Mouse (Mus musculus): ENCODE results near the gene Lpar1. TPM values are rescaled to one million over a fixed set of nuclear protein-coding genes. Genes with fewer than 3 reads are reported as not detected.

The Lpar1 gene
- total RNA-seq, 2 experiments from 2014 or later = 19.2 to 21.0 TPM

DNA sequence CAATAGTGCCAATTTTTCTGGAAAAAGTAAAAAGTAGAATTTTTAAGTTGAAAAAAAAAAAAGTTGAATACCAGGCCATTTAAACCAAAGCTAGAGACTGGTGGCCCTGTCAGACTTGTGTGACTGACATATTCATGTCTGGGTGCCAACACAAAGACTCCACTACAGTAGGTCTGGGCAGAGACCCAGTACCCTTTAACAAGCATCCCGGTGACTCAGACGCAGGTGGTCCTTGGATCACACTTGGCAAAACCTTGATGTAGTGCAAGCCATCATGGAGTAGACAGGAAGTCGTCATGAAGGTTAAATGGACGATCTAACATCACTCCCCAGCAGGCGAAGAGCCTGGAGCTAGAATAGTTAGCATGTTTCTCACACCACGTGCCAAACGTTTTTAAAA lies 84.7 kb downstream of the Lpar1 start:
- DNase-seq (ENCODE audit: low spot score in 2 of 2) = no peak
- intact Hi-C loops (cut with DNase I) = no loop called here

DNA sequence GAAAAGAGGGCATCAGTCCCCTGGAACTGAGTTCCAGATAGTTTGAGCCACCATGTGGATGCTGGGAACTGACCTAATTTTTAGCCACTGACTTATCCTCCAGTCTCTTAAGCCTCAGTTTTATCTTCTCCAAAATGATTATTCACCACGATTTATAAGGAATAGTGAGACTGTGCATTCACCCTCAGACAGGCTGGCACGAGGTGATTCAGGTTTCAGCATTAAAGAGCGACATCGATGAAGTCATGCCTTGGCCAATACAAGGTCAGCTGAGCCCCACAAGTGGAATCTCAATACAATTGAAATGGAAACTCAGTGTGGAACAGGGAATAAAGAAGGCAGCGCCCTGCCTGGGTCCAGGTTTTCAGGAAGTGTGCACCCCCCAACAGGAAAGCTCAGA lies 88.1 kb downstream of the Lpar1 start:
- DNase-seq (ENCODE audit: low spot score in 2 of 2) = no peak
- intact Hi-C loops (cut with DNase I) = no loop called here

DNA sequence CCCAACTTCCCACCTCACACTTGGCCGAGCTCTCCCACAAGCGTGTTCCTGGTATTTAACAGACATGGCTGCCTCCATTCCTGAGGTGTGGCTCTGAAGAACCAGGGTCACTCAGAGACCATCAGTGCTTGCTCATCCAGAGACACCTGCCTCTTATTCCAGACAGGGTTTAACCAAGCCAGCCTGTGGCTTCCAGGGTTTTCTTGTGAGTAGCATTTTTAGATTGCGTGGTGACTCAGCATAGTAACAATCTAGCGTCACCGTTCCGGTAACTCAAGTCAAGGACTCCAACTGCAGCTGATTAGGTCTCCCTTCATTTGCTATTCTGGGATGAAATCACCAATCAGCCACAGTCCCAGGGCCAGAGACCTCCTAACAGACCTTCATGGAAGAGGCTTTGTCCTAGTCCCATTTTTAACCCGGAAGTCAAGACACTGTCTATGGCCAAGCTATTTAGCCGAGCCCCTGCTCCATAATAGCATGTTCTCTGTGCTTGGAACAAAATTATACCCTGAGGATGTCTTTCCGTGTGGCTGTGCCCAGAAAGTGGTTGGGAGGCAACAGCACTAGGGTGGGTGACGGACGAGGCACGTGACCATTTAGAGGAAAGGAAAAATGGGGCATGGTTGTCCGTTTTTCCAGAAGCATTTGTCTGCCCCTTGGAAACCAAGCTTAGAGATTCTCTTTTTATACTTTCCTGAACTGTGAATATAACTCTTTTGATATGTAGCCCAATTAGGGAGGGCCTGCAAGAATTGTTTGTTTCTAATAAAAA lies 89.1 kb downstream of the Lpar1 start:
- peak in 1 of 2 experiments; percentile 67 for DNase-seq (ENCODE audit: low spot score in 2 of 2)

DNA sequence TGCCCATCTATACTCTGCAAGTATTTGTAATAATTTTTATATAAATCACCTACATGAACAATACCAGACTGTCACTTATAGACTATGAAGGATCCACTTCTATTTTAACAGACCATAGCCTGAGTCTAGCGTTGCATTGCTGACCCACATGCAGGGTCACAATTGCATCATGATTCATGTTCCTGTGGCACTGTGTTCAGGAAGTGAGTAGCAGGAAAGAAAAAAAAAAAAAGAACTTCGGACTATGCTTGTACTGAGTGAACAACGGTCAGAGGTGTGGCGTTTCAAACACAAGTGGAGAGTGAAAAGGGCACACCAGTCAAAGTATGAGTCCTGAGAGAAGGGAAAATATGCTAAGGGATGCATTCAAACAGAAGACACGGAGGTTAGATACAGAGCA lies 90.7 kb downstream of the Lpar1 start:
- intact Hi-C loops (cut with DNase I) = no loop called here
- no peak for DNase-seq (ENCODE audit: low spot score in 2 of 2)

More for the DNA sequence above, 89.1 kb downstream of the Lpar1 start:
- intact Hi-C loops (cut with DNase I) = no loop called here

DNA sequence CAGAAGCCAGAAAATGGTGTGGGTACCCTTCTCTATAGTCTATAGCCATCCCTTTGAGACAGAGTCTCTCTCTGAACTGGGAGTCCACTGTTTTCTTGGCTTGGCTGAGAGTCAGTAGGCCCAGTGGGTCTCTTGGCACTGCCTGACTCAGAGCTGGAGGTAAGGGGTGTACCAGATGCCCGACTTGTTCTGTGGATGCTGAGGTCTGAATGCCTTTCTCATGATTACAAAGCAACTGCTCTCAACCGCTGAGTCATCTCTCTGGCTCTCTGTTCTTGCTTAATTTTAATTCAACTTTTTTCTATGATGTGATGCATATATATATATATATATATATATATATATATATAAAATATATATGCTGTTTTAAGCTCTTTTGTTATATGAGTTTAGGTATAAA lies 91.1 kb downstream of the Lpar1 start:
- intact Hi-C loops (cut with DNase I) = no loop called here
- peak in 1 of 2 experiments; percentile 70 for DNase-seq (ENCODE audit: low spot score in 2 of 2)

DNA sequence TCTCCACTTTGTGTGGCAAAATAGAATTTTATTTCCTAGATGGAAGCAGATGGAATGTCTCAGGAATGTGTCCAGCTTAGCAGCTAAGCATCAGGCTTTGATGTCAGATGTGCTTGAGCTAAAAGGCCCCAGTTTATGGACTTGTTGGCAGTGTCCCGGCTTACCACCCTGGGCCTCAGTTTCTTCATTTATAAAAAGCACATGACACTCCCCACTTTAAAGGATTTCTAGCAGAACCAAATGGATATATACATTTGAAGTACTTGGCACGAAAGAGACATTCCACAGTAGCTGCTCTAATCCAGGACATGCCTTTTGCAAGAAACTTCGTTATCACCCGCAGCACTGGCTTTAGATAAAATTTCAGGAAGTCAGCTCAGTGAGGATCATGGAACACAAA lies 100.4 kb downstream of the Lpar1 start:
- intact Hi-C loops (cut with DNase I) = no loop called here
- no peak for DNase-seq (ENCODE audit: low spot score in 2 of 2)

DNA sequence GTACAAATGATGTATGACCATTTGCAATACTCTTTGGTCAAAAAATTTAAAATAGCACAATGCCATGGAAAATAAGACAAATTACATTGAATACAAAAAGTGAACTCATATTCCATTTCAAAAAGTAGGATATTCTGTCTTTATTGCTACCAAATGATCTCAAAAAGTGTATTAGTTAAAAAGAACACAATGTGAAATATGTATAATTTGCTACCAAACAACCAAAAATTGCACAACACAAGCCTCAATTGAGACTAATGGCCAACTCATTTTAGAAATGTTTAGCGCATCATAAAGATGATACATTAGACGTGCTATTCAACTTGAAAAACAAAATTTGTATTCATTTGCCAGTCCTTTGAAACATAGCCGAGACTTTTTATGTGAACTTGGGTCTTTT lies 104.9 kb downstream of the Lpar1 start:
- intact Hi-C loops (cut with DNase I) = no loop called here
- DNase-seq (ENCODE audit: low spot score in 2 of 2) = no peak

DNA sequence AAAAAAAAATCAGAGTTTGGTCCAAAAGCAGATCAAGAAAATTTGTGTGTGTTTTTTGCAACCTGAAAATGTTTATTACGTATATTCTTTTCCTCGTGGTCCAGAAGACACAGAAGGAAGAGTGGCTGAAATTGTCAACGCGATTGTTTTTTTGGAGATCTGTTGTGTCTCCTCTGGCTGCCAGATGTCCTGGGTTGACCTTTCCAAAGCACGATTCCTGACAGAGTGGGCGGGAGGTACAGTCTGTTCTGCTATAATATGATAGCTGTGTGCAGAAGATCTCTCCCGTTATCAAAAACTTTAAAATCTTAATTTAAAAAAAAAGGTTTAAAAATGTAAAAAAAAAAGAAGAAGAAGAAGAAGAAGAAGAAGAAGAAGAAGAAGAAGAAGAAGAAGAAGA lies 105.9 kb downstream of the Lpar1 start:
- intact Hi-C loops (cut with DNase I) = no loop called here
- peak in 1 of 2 experiments; percentile 56 for DNase-seq (ENCODE audit: low spot score in 2 of 2)

DNA sequence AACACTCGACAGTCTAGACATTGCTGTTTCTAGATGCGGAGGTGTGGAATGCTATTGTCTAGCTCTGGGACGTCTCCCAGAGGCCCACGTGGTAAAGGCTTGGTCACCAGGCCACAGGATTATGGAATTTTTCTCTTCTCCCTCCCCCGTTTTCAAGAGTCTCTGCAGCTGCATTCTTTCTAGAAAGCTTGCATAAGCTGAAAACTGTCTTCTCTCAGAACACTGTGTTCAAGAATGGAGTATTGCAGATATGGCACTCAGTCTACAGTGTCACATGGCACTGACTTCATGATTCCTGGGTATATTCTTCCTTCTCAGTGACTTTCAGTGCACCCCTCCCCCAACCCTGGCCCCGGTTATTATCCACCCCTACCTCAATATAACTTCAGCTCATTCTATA lies 107.9 kb downstream of the Lpar1 start:
- no peak for DNase-seq (ENCODE audit: low spot score in 2 of 2)
- intact Hi-C loops (cut with DNase I) = no loop called here

DNA sequence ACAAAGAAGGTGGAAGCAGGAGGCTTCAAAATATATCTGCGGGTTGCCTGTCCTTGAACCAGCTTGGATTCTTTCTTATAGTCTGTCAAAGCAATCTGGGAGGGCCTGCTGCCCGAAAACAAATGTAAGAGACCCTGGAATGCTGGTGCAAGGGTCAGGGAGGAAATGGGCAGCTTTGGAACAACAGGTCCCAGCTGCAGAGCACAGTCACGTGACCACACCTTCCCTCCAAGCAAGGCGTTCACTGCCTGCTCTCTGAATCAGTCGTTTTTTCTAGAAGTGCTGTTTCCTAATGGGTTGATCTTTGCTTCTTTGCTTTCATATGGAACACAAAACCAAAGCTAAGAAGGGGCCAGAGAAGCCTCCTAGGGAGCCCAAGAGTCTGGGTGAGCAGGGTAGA lies 111.4 kb downstream of the Lpar1 start:
- intact Hi-C loops (cut with DNase I) = no loop called here
- DNase-seq (ENCODE audit: low spot score in 2 of 2) = no peak

DNA sequence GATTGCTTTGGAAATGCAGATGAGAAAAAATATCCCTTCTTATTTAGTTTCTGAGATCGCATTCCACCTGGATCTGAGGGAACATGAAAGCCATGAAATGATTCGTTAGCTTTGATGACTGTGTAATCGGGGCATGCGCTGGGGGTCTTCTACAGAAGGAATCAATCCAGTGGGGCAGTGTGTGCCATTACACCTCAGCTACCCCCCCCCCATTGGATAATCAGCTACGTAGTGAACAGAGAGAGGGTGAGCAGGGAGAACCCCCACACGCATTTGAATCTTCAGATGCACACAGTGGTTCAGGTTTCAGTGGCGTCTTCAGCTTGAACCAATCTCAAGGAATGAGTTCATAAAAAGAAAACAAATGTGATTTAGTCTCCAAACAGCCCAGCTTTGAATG lies 115.0 kb downstream of the Lpar1 start:
- intact Hi-C loops (cut with DNase I) = no loop called here
- no peak for DNase-seq (ENCODE audit: low spot score in 2 of 2)

DNA sequence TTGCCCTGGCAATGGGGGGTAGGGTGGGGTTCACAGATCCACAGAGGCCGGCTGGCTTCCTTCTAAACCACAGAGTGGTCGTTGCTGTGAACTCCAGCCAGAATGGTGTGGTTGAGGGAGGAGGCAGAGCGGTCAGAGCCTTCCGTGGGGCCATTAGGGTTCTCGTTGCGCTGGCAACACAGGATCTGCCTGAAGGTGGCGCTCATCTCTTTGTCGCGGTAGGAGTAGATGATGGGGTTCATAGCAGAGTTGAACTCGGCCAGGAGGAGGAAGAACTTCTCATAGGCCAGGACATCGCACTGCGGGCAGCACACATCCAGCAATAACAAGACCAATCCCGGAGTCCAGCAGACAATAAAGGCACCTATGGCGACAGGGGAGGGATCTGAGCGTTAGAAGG lies 116.4 kb downstream of the Lpar1 start:
- intact Hi-C loops (cut with DNase I) = no loop called here
- DNase-seq (ENCODE audit: low spot score in 2 of 2) = no peak

DNA sequence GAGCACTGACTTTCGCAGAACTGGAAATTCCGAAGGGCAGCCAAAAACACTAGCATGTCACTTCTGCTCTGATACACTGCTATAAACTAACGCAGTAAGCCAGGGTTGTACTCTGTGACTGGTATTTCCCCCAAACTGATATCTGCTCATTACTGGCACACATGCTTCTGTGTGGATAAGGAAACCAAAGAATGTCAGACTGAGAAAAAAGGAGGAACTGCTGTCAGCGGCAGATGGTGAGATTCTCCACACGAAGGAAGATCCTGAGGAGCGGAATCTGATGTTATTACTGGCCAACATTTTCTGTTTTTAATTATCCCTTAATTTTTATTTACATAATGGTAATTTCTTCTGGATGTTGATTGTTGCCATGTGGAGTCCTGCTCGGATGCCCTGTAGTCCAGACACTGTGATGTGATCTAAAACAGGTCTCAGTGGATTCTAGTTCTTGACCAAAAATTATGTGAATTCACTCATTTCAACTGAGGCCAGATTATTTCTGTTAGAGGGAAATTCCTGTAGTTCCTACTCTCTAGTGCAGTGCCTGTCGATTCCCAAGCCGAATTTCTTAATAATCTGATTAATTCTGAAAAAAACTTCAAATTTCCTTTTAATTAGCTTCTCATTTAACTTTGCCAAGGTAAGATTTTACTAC lies 130.3 kb downstream of the Lpar1 start:
- intact Hi-C loops (cut with DNase I) = loop anchor here (10.0 kb wide), 1 partner anchor 149 kb away; no protein-coding TSS in a partner anchor
- no peak for DNase-seq (ENCODE audit: low spot score in 2 of 2)

DNA sequence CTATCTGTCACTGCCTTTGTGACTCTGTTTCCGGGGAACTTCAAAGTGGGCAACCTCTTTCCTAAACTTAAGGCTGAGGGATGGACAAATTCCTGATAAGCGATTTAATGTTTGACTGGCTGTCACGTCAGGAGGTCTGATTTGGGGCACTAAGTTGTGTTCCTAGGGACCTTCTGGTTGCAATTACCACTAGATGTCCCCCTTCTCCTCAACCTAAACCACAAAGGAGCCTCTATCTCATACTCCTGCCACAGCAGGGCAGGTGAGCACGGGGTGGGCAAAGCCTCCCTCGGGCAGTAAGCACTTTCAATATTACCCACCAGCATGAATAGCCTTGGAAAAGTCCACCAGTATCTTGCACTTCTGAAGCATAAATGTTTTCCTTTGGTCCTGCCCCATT lies 134.5 kb downstream of the Lpar1 start:
- DNase-seq (ENCODE audit: low spot score in 2 of 2) = peak in 1 of 2 experiments; percentile 42

DNA sequence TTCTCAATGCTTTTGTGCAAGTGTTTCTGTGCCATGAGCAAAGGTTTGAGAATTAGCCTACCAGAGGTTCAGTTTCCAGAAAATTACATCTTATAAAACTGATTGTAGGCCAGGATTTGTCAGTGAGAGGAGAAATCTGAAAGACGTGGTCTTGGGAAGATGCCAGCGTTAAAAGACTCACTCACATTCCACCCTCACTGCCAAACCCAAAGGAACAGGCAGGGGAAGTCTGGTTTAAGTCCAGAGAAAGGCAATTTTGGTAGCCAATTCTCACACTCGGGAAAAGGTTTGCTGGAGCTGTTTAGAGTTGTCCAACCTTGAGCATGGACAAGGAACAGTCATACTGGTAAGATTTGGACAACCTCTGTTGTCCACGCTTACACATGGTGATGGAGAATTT lies 136.4 kb downstream of the Lpar1 start:
- intact Hi-C loops (cut with DNase I) = loop anchor here (5.0 kb wide), 1 partner anchor 135 kb away; the partner anchor contains the start of gene Lpar1
- DNase-seq (ENCODE audit: low spot score in 2 of 2) = peak; percentile 26 to 32

More for the DNA sequence above, 134.5 kb downstream of the Lpar1 start:
- intact Hi-C loops (cut with DNase I) = loop anchor here (5.0 kb wide), 1 partner anchor 133 kb away; the partner anchor contains the start of gene Lpar1

DNA sequence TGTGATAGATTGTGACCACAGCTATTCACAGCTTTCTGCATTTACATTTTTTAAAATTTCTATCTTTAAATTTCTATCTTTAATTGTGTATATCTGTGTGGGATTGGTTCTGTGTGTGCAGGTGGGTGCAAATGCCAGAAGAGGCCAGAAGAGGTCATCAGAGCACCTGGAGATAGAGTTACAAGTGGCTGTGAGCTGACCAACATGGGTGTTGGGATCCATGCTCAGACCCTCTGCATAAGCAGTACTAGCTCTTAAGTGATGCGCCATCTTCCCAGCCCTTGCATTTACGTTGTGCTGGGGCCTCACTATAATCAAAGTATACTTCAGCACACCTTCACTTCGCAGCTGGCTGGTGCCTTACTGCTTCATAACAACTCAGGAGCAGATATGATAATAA lies 138.2 kb downstream of the Lpar1 start:
- intact Hi-C loops (cut with DNase I) = loop anchor here (2.0 to 5.0 kb wide), 2 partner anchors 137 to 333 kb away; partner anchors contain the start of gene Lpar1
- DNase-seq (ENCODE audit: low spot score in 2 of 2) = no peak

DNA sequence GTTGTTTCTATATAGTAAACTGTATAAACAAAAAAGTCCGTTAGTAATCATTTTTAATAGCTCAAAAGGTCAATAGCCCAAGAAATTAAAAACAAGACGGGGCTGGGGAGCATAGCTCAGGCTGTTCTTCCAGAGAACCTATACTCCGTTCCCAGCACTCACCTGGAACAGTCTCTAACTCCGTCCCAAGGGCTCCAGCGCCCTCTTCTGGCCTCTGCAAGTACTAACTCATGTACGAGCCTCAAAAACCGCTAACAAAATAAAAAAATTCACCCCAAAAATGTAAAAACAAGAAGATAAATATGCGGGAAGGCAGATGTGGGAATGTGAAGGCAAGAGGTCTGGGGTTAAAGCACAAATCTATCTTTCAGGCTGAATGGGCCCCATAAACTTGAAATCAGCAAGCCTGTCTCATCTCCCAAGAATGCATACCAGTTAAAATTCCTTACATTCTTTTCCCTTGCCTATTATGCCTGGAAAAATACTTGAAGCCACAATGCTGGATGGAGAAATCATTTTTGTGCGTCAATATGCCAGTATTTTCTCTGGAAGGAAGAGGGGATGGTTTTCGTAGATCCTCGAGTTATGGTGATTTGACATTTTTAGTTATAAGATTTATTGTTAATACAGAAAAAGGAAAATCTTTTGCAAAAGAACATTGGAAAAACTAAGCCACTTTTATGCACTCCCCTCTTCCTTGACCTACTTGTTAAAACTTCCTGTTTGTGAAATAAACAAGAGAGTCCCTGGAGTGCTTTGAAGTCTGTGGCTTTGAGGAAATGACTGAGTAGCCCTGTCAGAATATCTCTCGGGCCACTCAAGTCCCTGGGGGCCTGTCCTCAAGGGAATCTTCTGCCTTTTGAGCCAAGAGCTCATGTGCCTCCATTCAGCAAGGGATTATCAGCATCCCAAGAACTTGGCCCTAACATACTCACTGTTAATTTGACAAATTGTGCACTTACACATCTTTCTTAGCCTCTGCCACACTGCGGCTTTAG lies 140.2 kb downstream of the Lpar1 start:
- DNase-seq (ENCODE audit: low spot score in 2 of 2) = no peak
- intact Hi-C loops (cut with DNase I) = loop anchor here (2.0 kb wide), 1 partner anchor 335 kb away; no protein-coding TSS in a partner anchor

DNA sequence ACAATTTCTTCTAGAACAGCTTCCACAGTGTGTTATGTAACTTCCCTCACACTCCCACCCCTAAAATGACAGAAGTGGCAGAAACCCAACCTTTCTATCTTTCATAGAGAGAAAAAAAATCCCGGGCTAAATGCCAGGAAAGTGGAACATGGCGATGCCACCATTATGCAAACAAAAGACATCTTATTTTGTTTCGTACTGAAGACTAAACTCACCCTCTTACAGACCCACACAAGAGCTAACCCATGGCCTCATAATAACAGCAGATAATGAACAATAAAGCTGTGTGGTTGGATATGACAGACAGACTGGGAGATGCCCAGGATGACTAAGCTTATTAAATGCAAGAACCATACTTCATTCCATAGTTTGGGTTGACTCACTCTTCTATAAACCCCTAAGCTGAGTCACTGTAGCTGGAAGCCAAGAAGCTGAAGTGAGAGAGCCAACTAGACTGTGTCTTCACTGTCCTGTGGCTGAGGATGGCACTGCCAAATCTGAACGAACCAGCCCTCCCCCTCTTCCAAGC lies 151.7 kb downstream of the Lpar1 start:
- intact Hi-C loops (cut with DNase I) = loop anchor here (2.0 kb wide), 1 partner anchor 75 kb away; no protein-coding TSS in a partner anchor
- DNase-seq (ENCODE audit: low spot score in 2 of 2) = peak; percentile 47 to 94

DNA sequence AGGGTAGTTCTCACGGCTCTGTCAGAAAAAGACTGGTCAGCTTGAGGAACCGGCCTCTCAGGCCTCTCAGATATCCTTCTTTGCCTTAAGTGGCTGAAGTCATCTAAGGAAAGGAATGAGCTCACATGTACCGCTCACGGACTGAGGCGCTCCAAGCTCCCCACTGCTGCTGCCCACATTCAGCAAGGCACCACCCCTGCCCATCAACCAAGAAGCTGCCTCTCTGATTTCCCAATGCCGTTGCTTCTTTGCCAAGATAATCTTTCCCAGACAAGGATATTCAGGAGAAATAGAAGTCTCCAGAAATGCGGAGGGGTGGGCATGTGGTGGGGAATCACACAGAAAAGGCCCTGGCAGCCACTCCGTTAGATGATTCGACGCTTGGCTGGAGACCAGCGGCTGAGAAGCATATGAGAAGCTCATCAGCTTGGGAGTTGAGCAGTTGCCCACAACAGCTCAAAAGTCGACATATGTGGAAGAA lies 152.8 kb downstream of the Lpar1 start:
- intact Hi-C loops (cut with DNase I) = loop anchor here (2.0 kb wide), 1 partner anchor 76 kb away; no protein-coding TSS in a partner anchor
- DNase-seq (ENCODE audit: low spot score in 2 of 2) = peak; percentile 72 to 96

All from left cerebral cortex, postnatal 25 days (tissue).